Mouse (Mus musculus) right cerebral cortex, postnatal 4 days (tissue): Measurements from ENCODE around the gene Gpr25.
A peak's percentile ranks its signal among the peaks of the same experiment; 100 is the strongest.

ENCODE experiments used
- DNase-seq: peaks from one replicate; pipeline ENCODE4 v3.0.0-alpha.2; 2022

Gpr25 gene

DNA sequence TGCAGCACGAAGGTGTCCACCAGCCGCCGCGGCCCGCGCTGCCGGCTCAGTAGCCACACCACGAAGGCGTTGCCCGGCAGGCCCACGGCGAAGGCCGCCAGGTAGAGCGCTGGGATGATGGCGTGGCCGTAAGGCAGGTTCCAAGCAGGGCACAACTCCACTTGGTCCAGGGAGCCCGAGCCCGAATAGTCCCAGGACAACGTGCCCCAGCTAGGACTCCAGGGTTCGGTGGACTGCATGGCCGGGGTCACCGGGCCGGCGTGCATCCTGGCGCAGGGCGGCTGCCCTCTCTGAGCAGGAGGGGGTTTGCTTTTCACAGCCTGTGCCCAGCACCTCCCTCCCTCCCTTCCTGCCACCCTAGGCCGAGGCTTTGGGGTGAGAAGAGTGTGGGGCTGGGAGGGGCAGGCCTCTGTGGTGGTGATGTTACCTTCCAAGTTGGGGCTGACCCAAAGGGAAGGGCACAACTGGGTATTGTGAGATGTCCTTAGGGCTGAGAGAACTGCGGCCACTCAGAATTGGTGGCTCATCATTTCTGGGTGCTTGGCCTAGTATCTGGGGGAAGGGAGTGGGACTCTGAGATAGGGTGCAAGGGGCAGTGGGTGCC, at the start of gene Gpr25:
Gene Gpr25 (minus strand): TSS at position 239 of the 604 bp plus-strand sequence.
- DNase-seq = no peak

DNA sequence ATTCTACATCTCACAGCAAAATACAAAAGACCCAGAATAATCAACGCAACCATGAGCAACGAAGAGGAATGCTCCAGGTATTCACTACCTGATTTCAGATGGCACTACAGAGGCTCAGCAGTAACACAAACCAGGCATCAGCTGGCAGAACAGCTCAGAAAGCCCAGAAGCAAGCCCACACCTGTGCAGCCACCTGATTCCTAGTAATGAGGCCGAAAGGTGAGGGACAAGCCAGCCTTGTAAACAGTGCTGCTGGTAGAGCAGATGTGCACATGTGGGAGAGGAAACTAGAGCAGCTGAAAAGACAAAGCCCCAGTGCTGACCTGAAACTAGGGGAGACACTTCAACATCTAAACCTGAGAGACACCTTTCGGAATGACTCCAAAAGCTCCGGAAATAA, 48.5 kb upstream of the Gpr25 start:
- DNase-seq = no peak

DNA sequence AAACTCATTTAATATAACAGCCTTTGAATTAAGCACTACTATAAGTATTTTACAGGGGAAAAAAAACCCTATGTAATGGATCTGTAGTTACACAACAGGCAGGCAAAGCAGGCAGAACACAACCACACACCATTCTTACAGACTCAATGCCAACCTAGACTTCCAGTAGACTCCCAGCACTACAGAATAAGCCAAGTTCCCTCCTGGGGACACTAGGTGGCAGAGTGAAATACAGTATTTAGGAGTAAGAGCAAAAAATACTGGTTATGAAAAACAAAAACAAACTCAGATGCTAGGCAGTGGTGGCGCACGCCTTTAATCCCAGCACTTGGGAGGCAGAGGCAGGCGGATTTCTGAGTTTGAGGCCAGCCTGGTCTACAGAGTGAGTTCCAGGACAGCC, 45.8 kb upstream of the Gpr25 start:
- DNase-seq = peak; percentile 10

DNA sequence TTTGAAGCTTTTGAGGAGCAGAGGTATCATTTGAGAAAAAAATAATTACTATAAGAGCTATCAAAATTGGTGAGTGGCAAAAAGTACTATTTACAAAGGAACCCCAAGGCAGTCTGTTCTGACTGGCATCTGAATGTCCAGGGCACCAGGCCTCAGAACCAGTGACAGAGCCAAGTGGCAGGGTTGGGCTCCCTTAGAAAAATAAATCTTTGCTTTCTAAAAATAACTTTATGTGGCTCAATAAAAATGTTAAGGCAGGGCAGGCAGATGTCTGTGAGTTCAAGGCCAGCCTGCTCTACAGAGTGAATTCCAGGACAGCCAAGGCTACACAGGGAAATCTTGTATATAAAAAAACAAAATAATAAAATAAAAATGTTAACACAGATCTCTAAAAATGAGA, 33.3 kb upstream of the Gpr25 start:
- DNase-seq = no peak

DNA sequence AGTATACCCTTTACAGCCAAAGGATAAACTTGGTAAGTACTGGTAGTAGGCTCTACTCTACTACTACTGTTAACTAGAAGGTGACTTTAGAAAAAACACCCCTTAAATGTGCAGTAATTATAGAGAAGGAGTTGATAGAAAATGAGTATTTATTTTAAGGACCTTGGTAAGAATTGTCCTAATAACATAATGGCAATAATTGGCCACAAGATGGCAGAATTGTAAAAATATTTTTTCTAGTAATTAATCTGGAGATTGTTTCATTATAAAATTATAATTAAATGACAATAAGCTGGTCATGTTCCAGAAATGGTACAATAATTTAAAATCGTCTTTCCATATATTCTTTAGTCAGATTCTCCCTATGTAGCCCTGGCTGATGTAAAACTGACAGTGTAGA, 29.1 kb upstream of the Gpr25 start:
- no peak for DNase-seq

DNA sequence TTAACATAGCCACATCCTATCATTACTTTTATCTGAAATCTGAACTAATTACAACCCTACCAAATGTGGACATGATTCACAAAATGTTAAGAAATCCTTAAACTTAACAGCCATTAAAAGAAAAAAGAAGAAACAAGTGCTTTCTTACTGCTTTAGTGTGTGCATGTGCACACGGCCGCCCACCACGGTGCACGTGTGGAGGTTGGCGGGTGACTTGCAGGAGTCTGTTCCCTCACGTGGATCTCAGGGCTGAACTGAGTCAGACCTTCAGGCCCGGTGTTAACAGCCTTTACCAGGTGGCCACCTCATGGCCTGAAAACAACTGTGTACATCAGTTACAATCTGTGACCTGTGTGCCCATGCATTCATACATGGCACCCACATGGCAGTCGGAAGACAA, 16.7 kb upstream of the Gpr25 start:
- no peak for DNase-seq

DNA sequence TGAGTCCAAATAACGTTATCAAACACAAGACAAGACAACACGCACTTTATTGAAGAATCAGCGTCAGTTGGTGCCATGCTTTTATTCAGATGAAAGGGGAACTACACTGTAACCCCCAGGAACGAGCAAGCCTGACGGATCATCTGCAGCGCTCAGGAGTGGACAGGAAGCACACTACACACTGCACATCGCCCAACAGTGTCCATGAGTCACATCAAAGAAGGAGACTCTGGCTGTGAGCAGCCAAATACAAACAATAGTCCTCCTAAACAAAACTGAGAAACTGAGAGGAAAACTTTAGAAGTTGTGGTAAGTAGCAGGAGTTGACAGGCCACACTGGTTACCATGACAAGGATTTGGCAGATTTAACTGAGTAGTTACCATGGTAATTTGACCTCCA, 7.6 kb upstream of the Gpr25 start:
- no peak for DNase-seq

DNA sequence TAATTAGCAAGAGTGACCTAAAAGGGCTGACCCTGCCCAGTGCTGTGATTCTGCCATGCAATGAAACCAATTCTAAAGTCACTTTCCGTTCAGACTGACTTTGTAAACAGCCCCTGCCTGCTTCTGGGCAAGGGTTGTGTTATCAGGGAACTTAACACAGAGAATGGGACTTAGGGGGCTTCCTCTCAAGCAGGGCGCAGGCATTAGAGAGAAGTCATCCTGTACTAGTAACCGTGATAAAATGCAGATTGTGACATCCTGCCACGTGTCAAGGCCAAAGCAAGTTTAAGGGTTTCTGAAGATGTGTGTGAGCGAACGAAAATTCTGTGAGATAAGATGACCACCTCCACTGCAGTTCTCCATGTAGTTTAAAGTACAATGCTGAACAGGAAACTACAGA, 5.5 kb upstream of the Gpr25 start:
- DNase-seq = no peak

DNA sequence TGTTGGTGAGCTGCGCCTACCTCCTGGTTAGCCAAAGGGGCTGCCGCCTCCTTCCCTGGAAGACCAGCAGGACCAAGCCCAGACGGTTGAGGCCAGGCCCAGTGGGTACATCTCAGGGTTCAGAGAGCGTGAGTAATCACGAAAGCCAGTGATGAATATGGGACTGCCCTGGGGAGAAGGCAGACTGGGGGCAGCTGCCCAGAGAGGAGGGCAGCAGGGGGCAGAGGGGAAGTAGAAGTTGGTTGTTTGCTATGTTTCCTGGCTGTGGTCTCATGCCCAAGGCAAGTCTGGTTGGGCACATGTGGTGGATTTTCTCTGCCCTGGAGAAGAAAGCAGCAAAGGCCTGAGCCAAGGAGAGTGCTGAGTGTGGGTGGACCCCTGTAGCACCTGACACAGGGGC, 2.7 kb upstream of the Gpr25 start:
- DNase-seq = no peak

DNA sequence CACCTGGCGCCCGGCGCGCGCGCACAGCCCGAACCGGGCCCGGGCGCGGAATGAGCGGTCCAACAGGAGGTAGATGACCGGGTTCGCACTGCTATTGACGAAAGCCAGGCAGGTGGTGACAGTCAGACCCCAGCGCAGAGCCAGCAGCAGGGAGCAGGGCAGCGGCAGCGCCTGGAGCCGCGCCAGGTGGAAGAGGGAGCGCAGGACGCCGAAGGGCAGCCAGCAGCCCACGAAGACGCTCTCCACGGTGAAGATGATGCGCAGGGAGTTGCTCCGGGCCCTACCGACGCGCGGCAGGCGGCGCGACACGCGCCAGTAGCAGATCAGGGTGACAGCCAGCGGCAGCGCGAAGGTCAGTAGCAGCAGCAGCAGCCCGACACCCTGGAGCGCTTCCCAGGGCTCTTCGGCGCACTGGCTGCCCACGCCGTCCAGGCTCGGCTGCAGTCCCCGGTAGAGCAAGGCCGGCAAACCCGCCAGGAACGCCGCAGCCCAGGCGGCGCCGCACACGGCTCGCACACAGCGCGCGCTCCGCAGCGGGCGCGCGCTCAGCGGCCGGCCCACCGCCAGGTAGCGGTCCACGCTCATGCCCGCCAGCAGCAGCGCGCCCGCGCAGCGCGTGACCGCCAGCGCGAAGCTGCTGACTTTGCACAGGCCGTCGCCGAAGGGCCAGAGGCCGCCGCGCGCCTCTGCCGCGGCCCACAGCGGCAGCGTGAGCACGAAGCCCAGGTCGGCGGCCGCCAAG, 609 bp downstream of the Gpr25 start:
- peak; percentile 81 for DNase-seq

DNA sequence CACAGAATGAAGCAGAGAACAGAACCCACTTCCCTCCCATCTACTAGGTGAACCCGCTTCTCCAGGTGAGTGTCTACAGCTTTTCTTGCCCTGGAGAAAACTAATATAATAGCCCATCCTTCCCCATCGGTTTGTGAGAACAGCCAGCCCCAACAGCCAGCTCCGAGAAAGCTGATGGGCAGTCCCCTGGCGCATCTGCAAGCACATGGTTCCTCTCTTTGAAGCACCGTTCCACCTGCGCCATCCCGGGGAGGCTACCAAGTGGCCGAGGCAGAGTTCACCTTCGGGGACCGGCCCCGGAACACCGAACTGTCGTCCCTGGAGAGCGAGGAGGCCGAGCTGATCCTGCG, 1.2 kb downstream of the Gpr25 start:
- no peak for DNase-seq

DNA sequence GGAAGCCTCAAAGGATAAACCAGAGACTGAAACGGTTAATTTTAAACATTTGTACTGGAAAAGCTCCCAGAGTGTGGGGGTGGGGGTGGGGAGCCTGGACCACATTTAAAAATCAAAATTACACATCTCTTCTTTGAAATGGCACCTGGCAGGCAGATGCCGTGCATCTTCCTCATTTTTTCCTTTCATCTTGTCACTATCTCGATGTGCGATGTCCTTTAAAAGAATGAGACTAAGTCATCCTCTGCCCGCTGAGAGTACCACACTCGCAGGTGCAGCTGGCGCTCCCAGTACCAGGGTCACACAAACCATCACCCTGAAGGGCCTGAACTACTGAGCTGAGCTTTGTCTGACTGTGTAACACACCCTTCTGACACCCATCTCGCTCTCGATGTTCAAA, 2.2 kb downstream of the Gpr25 start:
- DNase-seq = no peak

DNA sequence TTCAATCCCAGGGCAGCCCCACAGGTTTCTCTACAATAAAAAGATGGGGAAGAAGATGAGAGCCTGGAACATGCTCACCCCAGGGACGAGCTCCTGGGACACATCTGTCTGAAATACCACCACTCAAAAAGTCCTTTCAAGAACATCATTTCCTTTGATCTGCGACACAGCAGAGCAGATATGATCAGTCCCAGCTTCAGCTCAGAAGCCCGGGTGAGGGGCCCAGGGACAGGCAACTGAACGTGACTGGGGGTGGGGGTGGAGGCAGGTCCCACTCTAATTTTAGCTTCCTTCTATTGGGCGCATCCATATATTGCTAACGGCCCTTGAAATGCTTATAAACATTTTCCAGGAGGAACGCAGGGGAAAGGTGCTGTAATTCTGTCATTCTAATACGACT, 5.0 kb downstream of the Gpr25 start:
- no peak for DNase-seq

DNA sequence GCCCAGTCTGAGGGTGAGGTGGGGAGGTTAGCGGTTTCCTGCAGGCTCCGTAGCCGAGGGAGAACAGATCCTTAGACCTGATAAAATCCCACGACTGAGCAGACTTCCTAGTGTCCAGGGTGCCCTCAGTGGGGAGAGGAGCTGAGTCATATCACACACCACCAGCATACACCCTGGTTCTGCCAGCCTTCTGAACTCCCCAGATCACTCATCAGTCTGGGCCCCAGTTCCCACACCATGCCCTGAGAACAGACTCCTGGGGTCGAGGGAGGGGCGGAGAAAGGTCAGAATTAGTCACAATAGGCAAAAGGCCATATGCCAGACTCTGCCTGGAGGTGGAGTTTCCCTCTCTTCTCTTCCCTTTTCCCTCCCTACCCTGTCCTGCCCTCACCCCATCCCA, 5.5 kb downstream of the Gpr25 start:
- DNase-seq = no peak

DNA sequence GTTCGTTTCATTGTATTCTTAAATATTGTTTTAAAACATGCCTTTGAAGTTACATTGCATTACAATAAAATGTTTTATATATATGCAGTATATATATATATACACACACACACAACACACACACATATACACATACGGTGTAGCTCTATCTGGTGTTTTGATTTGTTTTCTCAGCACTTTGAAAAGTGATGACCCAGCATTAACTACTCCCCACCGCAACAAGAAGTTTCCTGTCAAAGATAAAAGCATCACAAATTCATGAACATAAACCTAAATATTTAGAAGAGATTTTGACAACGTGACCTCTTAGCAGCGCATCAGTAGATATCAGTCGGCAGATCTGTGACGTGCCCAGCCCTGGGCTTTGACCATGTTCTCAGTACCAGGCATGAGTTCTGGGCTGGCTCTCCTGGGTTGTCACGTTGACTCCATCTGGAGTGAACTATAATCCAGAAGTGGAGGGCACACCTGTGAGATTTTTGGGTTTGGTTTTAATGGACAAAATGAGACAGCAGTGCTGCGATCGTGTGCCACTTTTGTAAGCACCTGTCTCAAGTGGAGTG, 6.1 kb downstream of the Gpr25 start:
- no peak for DNase-seq

DNA sequence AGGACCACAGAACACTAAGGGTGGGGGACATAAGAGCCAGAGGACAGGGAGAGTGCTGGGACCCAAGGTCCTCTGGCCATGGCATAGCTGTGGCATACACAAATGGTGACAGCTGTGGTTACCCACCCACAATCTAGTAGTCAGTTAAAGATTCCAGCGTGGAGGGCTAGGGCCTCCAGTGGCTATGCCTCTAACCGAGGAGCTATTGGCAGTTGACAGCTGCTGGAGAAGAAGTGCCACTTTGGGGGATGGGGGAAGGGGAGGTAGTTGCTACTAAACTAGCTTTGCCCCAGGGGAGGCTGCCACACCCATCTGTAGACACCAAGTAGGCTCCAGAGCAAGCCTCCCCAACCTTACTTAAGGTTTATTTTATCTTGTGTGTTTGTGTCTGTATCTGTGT, 7.2 kb downstream of the Gpr25 start:
- no peak for DNase-seq

DNA sequence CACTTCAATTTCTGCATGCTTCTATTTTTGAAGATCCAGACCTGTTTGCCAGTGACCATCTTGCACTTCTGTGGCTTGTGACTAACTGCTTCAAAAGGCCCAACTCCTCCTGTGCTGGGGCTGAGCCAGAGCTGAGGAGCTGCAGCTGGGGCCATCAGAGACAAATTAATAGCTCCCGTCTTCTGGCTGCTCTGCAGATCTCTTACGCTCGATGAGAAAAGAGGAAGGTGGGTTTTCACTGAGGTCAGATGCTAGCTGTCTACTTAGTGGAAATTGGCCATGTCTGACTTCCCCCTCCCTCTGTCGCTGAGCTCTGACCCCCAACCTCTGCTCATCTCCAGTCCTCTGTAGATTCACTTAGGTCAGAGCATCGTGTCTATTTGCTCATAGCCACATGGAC, 11.0 kb downstream of the Gpr25 start:
- no peak for DNase-seq

DNA sequence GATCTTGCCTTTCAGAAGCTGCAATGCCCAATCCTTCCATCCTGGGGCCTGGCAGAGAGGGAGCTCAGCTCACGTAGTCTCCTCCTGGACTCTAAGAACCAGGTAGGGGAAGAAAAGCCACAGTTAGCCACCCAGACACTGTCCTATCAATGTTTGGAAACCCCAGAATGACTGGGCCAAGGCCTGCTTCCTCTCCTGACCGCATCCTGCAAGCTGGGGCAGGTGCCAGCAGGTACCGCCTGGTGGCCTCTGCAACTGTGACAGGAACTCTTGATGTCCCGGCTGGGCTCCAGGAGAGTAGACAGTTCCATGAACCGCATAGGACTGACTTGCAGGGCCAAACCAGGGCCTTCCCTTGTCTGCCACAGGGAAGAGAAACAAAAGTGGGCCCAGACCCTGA, 13.3 kb downstream of the Gpr25 start:
- DNase-seq = no peak

DNA sequence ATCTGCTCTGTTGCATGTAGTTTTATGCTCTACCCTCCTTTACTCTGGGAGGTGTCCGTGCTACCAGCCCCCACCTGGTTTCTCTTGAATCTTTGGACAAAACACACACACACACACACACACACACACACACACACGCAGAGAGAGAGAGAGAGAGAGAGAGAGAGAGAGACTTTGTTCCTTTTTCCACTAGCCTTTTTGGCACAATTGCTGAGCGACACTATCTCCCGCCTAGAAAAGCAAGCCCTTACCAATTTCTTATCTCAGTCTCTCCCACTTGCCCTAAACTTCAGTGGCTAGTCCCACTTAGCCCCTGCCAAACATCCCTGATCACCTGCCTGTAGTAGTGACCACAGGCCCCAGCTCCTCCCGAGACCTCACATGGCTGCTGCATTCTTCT, 16.2 kb downstream of the Gpr25 start:
- no peak for DNase-seq

DNA sequence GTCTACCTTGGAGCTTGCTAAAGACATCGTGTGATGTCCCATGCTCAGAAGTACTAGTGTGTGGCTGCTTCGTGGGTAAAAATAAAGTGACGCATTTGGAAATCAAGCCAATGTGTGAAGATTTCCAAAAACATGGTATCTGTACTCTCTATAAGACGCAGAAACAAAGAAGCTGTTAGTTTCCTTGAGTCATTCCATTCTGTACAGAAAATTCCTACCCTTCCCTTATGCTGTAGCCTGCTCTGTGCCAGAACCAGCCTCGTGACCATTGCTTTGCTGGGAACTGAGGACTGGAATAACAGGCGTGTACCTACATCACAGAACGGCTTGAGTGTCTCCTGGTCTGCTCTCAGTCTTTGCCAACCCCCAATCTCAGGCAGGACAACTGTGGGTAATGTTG, 18.9 kb downstream of the Gpr25 start:
- DNase-seq = no peak

DNA sequence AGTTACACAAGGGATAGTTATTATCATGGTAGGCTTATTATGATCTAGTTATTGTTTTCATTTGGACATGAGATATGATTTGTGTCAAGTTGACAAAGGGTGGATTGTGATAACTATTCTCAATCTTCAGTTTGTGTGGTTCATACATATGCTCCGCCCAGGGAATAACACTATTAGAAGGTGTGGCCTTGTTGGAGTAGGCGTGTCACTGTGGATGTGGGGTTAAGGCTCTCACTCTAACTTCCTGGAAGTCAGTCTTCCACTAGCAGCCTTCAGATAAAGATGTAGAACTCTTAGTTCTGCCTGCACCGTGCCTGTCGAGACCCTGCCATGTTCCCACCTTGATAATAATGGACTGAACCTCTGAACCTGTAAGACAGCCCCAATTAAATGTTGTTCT, 22.2 kb downstream of the Gpr25 start:
- no peak for DNase-seq

DNA sequence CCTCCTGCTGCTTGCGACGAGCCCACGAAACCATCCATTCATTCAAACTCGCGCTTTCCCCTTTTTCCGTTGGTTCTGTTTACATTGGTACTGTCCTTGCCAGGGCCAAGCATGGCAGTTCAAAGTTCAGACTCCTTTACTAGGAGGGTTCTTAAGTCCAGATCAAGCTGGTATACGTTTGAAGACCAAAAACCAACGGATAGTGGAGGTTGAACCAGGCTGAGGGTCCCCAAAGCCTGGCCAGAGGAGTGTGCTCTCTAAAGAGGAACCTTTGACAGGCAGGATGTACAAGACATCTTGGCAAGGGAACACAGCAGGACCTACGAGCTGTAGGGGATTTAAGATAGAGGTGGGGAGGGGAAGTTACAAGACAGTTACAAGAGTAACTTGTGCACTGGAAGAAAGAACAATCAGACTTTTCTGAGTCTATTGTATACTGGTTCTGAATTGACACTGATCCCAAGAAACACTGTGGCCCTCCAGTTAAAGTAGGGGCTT, 26.0 kb downstream of the Gpr25 start:
- no peak for DNase-seq

DNA sequence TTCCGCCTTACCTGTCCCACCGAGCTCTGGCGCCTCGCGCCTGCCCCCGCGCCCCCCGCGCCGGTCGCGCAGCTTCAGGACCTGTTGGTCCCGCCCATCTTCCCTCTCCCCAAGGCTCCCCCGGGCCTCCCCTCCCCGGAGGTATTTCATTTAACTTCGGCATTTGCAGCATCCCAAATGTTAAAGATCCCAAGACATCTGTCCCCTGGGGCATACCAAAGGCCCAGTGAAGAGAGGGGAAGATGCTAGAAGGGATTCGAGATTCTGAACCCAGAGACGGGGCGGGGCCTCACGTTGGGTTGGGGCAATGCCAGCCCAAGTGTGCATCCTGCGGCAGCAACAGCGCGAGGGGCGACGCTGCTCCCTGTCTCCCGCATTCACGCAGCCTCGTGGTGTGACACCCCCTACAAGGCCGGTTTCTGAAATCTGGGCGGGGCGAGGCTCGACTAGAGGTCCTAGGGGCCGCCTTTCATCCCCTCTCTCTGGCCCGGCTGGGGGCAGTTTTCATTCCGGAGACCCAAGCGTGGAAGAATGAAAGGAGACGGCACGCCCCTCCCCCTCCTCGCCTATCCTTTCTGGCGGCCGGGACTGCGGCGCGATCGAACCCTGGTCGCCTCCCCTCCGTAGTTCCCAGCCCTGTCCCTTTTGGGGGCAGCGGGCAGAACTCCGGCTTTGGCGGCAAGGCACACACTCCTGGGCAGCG, 26.6 kb downstream of the Gpr25 start, which contains the start of gene Inava:
Gene Inava (minus strand): TSS at position 373 of the 703 bp plus-strand sequence.
- DNase-seq = peak; percentile 66
